Mouse (Mus musculus) kidney, postnatal 0 days (tissue): ENCODE results near the gene Homer2. TPM values are rescaled to one million over a fixed set of nuclear protein-coding genes. Genes with fewer than 3 reads are reported as not detected.

Experiments
- ATAC-seq: fragments of 200-750 bp; cut with Nextera tagmentation; replicated peaks from 2 replicates; pipeline ENCODE4 v1.8.0; 2017; ENCODE audit warnings: low read depth, moderate number of reproducible peaks, moderate TSS enrichment, moderate library complexity; ENCODE audit not compliant: low FRiP score
- DNase-seq: peaks from one replicate; pipeline ENCODE4 v3.0.0-alpha.2; 2016; ENCODE audit warnings: low spot score
- H3K27ac ChIP-seq: fragments of 300-500 bp; sonication (generic); 2 replicates; pipeline ENCODE4 v1.5.1; 2014; ENCODE audit warnings: mild to moderate bottlenecking
- H3K27me3 ChIP-seq: fragments of 300-500 bp; sonication (generic); 2 replicates; pipeline ENCODE4 v1.6.1; 2014; ENCODE audit warnings: low read length, mixed read lengths; ENCODE audit not compliant: insufficient read depth
- H3K36me3 ChIP-seq: fragments of 300-500 bp; sonication (generic); 2 replicates; pipeline ENCODE4 v1.6.1; 2014; ENCODE audit warnings: low read length, mixed read lengths; ENCODE audit not compliant: insufficient read depth
- H3K4me1 ChIP-seq: fragments of 300-500 bp; sonication (generic); replicated peaks from 2 replicates; pipeline ENCODE4 v1.6.1; 2014; ENCODE audit warnings: antibody characterized with exemption, low read length, mixed read lengths; ENCODE audit not compliant: insufficient read depth
- H3K4me2 ChIP-seq: fragments of 300-500 bp; sonication (generic); 2 replicates; pipeline ENCODE4 v1.6.1; 2014; ENCODE audit warnings: mild to moderate bottlenecking, low read length, moderate library complexity, mixed read lengths
- H3K4me3 ChIP-seq: fragments of 300-500 bp; sonication (generic); replicated peaks from 2 replicates; pipeline ENCODE4 v1.5.1; 2014; ENCODE audit warnings: low read depth, low read length
- H3K9ac ChIP-seq: fragments of 300-500 bp; sonication (generic); 2 replicates; pipeline ENCODE4 v1.6.1; 2014; ENCODE audit warnings: low read depth, low read length
- H3K9me3 ChIP-seq: fragments of 300-500 bp; sonication (generic); replicated peaks from 2 replicates; pipeline ENCODE4 v1.6.1; 2016; ENCODE audit warnings: low read length, inconsistent platforms, mixed read lengths
- CTCF ChIP-seq: IDR thresholded peaks from 2 replicates; pipeline ENCODE4 v1.5.1; 2016; ENCODE audit warnings: antibody characterized with exemption, low read depth, mild to moderate bottlenecking, moderate library complexity
- WGBS: fragments of 180-500 bp; shearing (Covaris S2); extraction: QIAGEN DNeasy Blood & Tissue Kit; methylation state at CpG from one replicate; pipeline ENCODE4 v1.1.7; 2014; 5-methylcytosine and 5-hydroxymethylcytosine counted together
- polyA plus RNA-seq: library from polyadenylated mRNA; unstranded; fragments of >200 nt; fragmentation: Nextera tagmentation; extraction: Ambion mirVana; gene quantifications from 2 replicates; pipeline ENCODE4 v1.2.1, GENCODE M21; 2015

The Homer2 gene
- polyA plus RNA-seq, 1 experiment from 2014 or later, result 8.4 TPM

DNA sequence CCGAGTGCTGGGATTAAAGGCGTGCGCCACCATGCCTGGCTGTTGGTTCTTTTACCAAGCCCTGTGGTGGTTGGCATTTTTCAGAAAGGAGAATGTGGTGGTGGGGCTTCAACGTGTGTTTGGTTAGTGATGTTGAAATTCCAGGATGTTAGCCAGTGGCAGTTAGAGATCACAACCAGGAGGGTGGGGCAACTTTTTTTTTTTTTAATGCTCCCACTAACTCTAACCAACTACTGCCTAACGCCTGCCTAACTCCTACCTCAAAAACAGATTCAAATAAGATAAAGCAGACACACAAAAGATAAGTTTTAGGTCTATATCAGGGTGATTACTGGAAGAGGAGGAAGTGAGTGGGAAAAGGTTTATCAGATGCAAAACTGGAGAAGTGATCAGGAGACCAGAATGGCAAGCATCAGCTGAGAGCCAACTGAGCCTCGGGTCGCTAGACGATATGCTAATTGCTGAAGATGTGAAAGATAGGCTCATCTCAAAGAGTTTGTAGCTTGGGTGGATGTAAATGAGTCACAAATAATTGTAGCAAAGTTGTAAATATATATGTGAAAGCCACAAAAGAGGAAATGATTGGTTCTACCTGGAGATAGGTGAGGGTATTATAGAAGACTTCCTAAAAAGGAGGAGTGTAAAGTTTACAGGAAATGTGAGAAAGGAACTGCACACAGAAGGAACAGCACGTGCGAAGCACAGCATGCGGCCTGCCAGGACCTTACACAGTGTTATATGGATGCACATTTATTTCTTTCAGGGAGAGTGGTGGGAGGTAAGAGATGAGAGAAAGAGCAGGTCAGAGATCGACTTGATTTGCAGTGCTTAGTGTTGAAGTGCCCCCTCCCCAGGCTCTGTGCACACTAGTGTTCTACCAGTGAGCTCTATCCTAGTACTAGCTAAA lies 25.1 kb upstream of the Homer2 start:
- ATAC-seq (no peak), DNase-seq (no peak)
- no peaks in the 10 kb centered on the region for H3K27me3 ChIP-seq
- H3K27ac ChIP-seq, result no peak overlapping the region
- no peak overlapping the region for H3K9ac ChIP-seq
- H3K9me3 ChIP-seq, result no peaks in the 10 kb centered on the region
- no peaks in the 10 kb centered on the region for H3K4me1 ChIP-seq
- no peak overlapping the region for H3K4me2 ChIP-seq
- no peaks in the 10 kb centered on the region for H3K36me3 ChIP-seq
- TF ChIP-seq CTCF, result no peak
- 81% methylated on average over 12 of the region's 12 CpGs for WGBS
- H3K4me3 ChIP-seq, result no peak overlapping the region

DNA sequence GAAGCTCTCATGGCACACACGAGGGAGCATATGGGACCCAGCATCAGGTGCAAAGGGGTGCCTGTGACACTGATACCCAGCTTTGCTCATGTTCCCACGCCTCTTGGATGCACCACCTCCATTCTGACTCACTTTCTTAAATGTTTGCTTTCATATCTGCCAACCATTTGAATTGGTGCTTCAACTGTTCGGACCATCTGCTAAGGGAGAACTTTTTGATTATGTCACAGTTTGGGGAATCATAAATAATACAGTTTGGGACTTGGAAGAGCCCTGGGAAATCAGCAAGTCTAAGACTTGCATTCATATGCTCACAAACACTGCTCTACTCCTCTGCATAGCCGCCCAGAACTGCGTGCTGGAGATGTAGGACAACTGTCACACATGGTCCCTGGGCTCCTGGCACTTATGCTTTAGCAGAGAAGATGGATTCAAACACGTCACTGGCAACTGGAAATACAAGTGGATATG lies 23.9 kb upstream of the Homer2 start:
- 81% methylated on average over 6 of the region's 6 CpGs for WGBS
- Histone ChIP-seq H3K36me3 (no peaks in the 10 kb centered on the region), H3K27me3 (no peaks in the 10 kb centered on the region), H3K9me3 (no peaks in the 10 kb centered on the region), H3K4me2 (no peak overlapping the region), H3K27ac (no peak overlapping the region), H3K4me1 (no peaks in the 10 kb centered on the region), H3K9ac (no peak overlapping the region), H3K4me3 (no peak overlapping the region)
- ATAC-seq, result no peak
- no peak for DNase-seq
- TF ChIP-seq CTCF, result no peak

DNA sequence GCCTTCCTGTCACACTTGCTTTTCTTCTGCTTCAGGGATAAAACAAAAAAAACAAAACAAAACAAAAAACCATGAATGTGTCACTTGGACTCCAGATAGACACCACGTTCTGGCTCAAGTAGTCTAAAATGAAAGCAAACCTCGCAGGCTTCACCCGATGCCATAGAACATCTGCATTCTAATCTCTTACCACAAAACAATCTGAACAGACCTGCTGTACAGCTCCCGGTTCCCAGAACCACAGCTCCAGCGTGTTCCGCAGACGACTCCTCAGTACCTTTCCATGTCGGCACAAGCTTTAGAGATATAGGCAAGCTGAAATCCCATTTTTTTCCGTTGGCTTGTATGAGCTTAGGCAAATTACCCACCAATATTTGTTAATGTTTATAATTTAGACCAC lies 22.5 kb upstream of the Homer2 start:
- TF ChIP-seq CTCF, result no peak
- no peak overlapping the region for H3K27ac ChIP-seq
- ATAC-seq, result no peak
- no peaks in the 10 kb centered on the region for H3K27me3 ChIP-seq
- H3K36me3 ChIP-seq, result no peaks in the 10 kb centered on the region
- H3K4me1 ChIP-seq, result no peaks in the 10 kb centered on the region
- H3K4me2 ChIP-seq, result no peak overlapping the region
- H3K9me3 ChIP-seq, result no peaks in the 10 kb centered on the region
- WGBS, result 86% methylated on average over 9 of the region's 9 CpGs
- no peak overlapping the region for H3K4me3 ChIP-seq
- no peak for DNase-seq
- H3K9ac ChIP-seq, result no peak overlapping the region

DNA sequence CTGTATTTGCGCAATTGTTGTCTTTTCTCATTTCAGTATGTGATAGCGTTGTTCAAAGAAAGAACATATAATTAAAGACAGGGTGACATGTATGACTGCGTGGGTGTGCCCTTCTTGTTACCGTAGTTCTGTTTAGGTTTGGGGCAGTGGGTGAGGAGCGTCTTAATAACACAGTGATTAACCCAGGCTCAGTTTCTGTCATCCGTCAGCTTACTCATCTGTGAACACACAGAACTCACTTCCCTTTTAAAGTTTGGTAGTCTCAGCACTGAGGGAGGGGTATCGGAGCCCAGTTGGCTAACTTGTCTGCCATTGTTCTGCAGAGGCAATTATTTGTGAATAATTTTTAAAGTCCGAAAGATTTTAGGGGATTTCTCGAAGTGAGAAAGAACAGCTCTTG lies 20.4 kb upstream of the Homer2 start:
- H3K9me3 ChIP-seq, result no peaks in the 10 kb centered on the region
- H3K4me1 ChIP-seq, result no peaks in the 10 kb centered on the region
- WGBS, result 63% methylated on average over 9 of the region's 9 CpGs
- H3K27ac ChIP-seq, result no peak overlapping the region
- H3K4me2 ChIP-seq, result no peak overlapping the region
- H3K36me3 ChIP-seq, result no peaks in the 10 kb centered on the region
- H3K4me3 ChIP-seq, result no peak overlapping the region
- no peaks in the 10 kb centered on the region for H3K27me3 ChIP-seq
- ATAC-seq (no peak), DNase-seq (no peak)
- TF ChIP-seq CTCF, result no peak
- no peak overlapping the region for H3K9ac ChIP-seq

DNA sequence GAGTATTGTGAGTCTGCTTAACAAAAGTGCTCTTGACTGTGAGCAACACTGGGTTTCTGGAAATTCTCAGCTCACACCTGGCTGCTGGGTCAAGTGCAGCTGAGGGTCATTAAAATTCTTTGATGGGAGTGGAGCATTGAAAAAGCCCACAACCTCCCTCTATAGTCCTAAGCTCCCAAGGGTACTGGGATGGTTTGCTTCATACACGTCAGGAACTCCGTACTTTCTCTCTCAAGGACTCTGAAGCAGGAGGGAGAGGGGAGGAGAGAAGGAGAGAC lies 19.3 kb upstream of the Homer2 start:
- no peak overlapping the region for H3K4me2 ChIP-seq
- H3K9me3 ChIP-seq, result no peaks in the 10 kb centered on the region
- H3K27me3 ChIP-seq, result no peaks in the 10 kb centered on the region
- no peak overlapping the region for H3K4me3 ChIP-seq
- no peak for ATAC-seq
- 38% methylated on average over 2 of the region's 2 CpGs for WGBS
- TF ChIP-seq CTCF, result no peak
- H3K4me1 ChIP-seq, result no peaks in the 10 kb centered on the region
- H3K36me3 ChIP-seq, result no peaks in the 10 kb centered on the region
- no peak overlapping the region for H3K9ac ChIP-seq
- H3K27ac ChIP-seq, result no peak overlapping the region
- peak; percentile 9 for DNase-seq

DNA sequence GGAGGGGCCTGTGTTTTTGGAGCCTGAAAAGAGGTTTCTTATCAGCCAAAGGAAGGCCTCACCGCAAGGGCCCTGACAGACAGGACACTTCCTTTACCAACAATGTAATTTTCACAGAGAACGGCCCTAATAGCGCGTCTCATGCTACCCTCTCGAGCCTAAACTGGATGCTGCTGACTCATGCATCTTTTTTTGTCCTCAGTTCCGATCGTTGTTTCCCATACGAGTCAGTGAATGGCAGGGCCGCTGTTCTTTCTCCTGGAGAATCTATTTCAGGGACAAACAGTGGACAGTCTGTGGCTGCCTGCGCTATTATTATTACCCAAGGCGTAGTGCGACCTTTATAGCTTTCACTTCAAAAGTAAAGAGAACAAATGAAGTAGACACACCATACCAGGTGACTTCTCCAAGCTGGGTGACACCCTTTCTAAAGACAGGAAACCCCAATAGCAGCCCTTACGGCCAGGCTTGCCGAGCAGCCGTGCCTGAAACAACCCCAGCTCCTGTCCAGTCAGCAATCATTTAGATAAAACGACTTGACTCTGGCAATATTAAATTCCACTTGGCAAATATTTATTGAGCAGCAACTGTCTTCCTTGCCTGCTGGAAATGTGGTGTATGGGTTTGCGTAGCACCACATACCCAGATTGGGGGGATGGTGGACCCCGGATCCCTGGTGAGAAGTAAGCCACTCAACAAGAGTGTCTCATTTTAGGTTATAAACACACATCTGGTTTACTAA lies 18.8 kb upstream of the Homer2 start:
- Histone ChIP-seq H3K9me3 (no peaks in the 10 kb centered on the region), H3K36me3 (no peaks in the 10 kb centered on the region), H3K4me3 (no peak overlapping the region), H3K9ac (no peak overlapping the region), H3K27ac (no peak overlapping the region), H3K4me1 (no peaks in the 10 kb centered on the region), H3K27me3 (no peaks in the 10 kb centered on the region), H3K4me2 (no peak overlapping the region)
- DNase-seq, result no peak
- 63% methylated on average over 18 of the region's 18 CpGs for WGBS
- TF ChIP-seq CTCF, result no peak
- no peak for ATAC-seq
